ENCODE assay signal across 21 mouse cellular contexts in genomic region chr8:12327187-12327586, GRCm38 (mm10). TPM values are rescaled to one million over a fixed set of nuclear protein-coding genes. Genes with fewer than 3 reads are reported as not detected.
DNase-seq lines count a peak whose midpoint lies in the region; ATAC-seq lines count a peak whose summit lies in the region.
"Had no signal": no experiment of that assay in that cellular context is flagged by ENCODE, and none has a peak within 500 bp of the region (broad histone marks: within the 10 kb centered on the region; RNA-seq: fewer than 3 reads in every experiment).

No protein-coding gene starts in this region.

- no peaks in the 10 kb centered on the region for H3K4me1 ChIP-seq in intestine, embryonic 14.5 days (replicated peaks; ENCODE audit: control insufficient read depth, insufficient read depth, low read length)
- 0 out of 2 replicates have a peak, but pooled peaks cover 5% of the 10 kb centered on the region for H3K4me1 ChIP-seq in intestine, embryonic 15.5 days (replicated peaks)
- H3K4me1 ChIP-seq in hindbrain, embryonic 10.5 days (replicated peaks), result peaks cover 64% of the 10 kb centered on the region
- H3K4me1 ChIP-seq in midbrain, embryonic 12.5 days, result peaks cover 59% of the 10 kb centered on the region

- H3K4me3 ChIP-seq in intestine, embryonic 14.5 days (ENCODE audit: low read depth, low read length), result no peak overlapping the region
- H3K4me3 ChIP-seq in intestine, embryonic 15.5 days (replicated peaks), result no peak overlapping the region
- H3K4me3 ChIP-seq in hindbrain, embryonic 10.5 days, result no peak overlapping the region
- H3K4me3 ChIP-seq in midbrain, embryonic 12.5 days, result 0 out of 2 replicates have a peak overlapping the region, but pooled peaks have one; percentile 9
- H3K4me3 ChIP-seq: erythroblast, embryonic 14.5 days; heart, embryonic 10.5 days had no signal

- ATAC-seq in intestine, embryonic 14.5 days (replicated peaks; ENCODE audit: low FRiP score, low TSS enrichment, low read depth), result 0 out of 2 replicates have a peak, but pooled peaks have one; percentile 40
- ATAC-seq in intestine, embryonic 15.5 days, result no peak
- peak; percentile 55 for ATAC-seq in midbrain, embryonic 12.5 days (ENCODE audit: low FRiP score, low read depth)
- ATAC-seq in granulocyte monocyte progenitor cell, adult 5-6 weeks (replicated peaks; ENCODE audit: poor library complexity, severe bottlenecking), result no peak

- H3K9me3 ChIP-seq in intestine, embryonic 14.5 days (ENCODE audit: control insufficient read depth, low read length), result no peaks in the 10 kb centered on the region
- H3K9me3 ChIP-seq in intestine, embryonic 15.5 days, result no peaks in the 10 kb centered on the region
- no peaks in the 10 kb centered on the region for H3K9me3 ChIP-seq in hindbrain, embryonic 10.5 days
- no peaks in the 10 kb centered on the region for H3K9me3 ChIP-seq in midbrain, embryonic 12.5 days
- H3K9me3 ChIP-seq: heart, embryonic 10.5 days had no signal

- H3K27ac ChIP-seq in intestine, embryonic 14.5 days (ENCODE audit: low read depth), result no peak overlapping the region
- no peak overlapping the region for H3K27ac ChIP-seq in intestine, embryonic 15.5 days
- H3K27ac ChIP-seq in hindbrain, embryonic 10.5 days, result peak overlapping the region; percentile 50
- peak overlapping the region; percentile 61 for H3K27ac ChIP-seq in midbrain, embryonic 12.5 days (replicated peaks)
- H3K27ac ChIP-seq: heart, embryonic 10.5 days; kidney, postnatal 0 days had no signal

- no peak overlapping the region for H3K4me2 ChIP-seq in intestine, embryonic 14.5 days (ENCODE audit: low read length)
- H3K4me2 ChIP-seq in intestine, embryonic 15.5 days (replicated peaks), result no peak overlapping the region
- peak overlapping the region; percentile 28 for H3K4me2 ChIP-seq in midbrain, embryonic 12.5 days (replicated peaks)
- H3K4me2 ChIP-seq: lung, embryonic 14.5 days had no signal

- peaks cover 7% of the 10 kb centered on the region; the same call in 1 of the 2 replicates for H3K27me3 ChIP-seq in intestine, embryonic 14.5 days (replicated peaks; ENCODE audit: control insufficient read depth, insufficient read depth, low read length)
- H3K27me3 ChIP-seq in intestine, embryonic 15.5 days (replicated peaks), result no peaks in the 10 kb centered on the region; the same call in none of the 2 replicates
- peaks cover 97% of the 10 kb centered on the region for H3K27me3 ChIP-seq in hindbrain, embryonic 10.5 days (ENCODE audit: insufficient read depth, poor library complexity, severe bottlenecking)
- peaks cover 93% of the 10 kb centered on the region for H3K27me3 ChIP-seq in midbrain, embryonic 12.5 days

- H3K36me3 ChIP-seq in intestine, embryonic 14.5 days (ENCODE audit: control insufficient read depth, insufficient read depth, low read length), result no peaks in the 10 kb centered on the region
- no peaks in the 10 kb centered on the region for H3K36me3 ChIP-seq in intestine, embryonic 15.5 days
- no peaks in the 10 kb centered on the region for H3K36me3 ChIP-seq in hindbrain, embryonic 10.5 days
- H3K36me3 ChIP-seq in midbrain, embryonic 12.5 days, result no peaks in the 10 kb centered on the region
- H3K36me3 ChIP-seq: heart, embryonic 10.5 days had no signal

- 44% methylated on average over 13 of the region's 13 CpGs for WGBS in intestine, embryonic 14.5 days
- 57% methylated on average over 13 of the region's 13 CpGs for WGBS in intestine, embryonic 15.5 days
- WGBS in hindbrain, embryonic 10.5 days, result 68% methylated on average over 13 of the region's 13 CpGs
- 44% methylated on average over 13 of the region's 13 CpGs for WGBS in midbrain, embryonic 12.5 days

- no peak overlapping the region for H3K9ac ChIP-seq in intestine, embryonic 14.5 days (ENCODE audit: low read length)
- H3K9ac ChIP-seq in intestine, embryonic 15.5 days, result no peak overlapping the region
- no peak overlapping the region for H3K9ac ChIP-seq in midbrain, embryonic 12.5 days (replicated peaks)
- H3K9ac ChIP-seq: lung, embryonic 14.5 days had no signal

- DNase-seq in intestine, embryonic 14.5 days (ENCODE audit: low spot score), result no peak
- no peak for DNase-seq in hindbrain, embryonic 10.5 days (ENCODE audit: low spot score)
- peak; percentile 60 for DNase-seq in retina, embryonic 14.5 days (ENCODE audit: low spot score)
- no peak for DNase-seq in spleen, adult 12 weeks (ENCODE audit: low spot score)
- no peak for DNase-seq in yolk sac, embryonic 10.5 days (ENCODE audit: low spot score)
- DNase-seq: lung, embryonic 14.5 days had no signal

RNA-seq across cellular contexts. Expression of gene A230072I06Rik, which starts 48.6 kb away (rescaled TPM):
- 0.16 TPM in 1 of 2 replicates, not detected in the other for polyA plus RNA-seq in intestine, embryonic 14.5 days (2014; fragmentation: Nextera tagmentation; extraction: Ambion mirVana)
- not detected in 2 replicates for polyA plus RNA-seq in intestine, embryonic 15.5 days (2015; fragmentation: Nextera tagmentation; extraction: Ambion mirVana)
- not detected in 2 replicates for polyA plus RNA-seq in hindbrain, embryonic 10.5 days (2016; fragmentation: Nextera tagmentation; extraction: Ambion mirVana)
- 0.22 TPM in 1 of 2 replicates, not detected in the other for polyA plus RNA-seq in midbrain, embryonic 12.5 days (2016; fragmentation: Nextera tagmentation; extraction: Ambion mirVana)
- total RNA-seq in granulocyte monocyte progenitor cell, adult 5-6 weeks (2014; fragmentation: Nextera tagmentation), result not detected in 2 replicates
- not detected in 2 replicates for total RNA-seq in granulocyte monocyte progenitor cell, adult 5-6 weeks (2017)
- total RNA-seq: adrenal gland, postnatal 4 days; ES-E14; gastrocnemius, adult 18-20 months; hematopoietic stem cell, adult 5-6 weeks; layer of hippocampus, adult 8-10 months; liver, adult 2 months; megakaryocyte, adult 5-6 weeks had no signal
- polyA plus RNA-seq: C2C12; cortical plate, adult 2 months; erythroblast, embryonic 14.5 days; heart, embryonic 10.5 days; kidney, postnatal 0 days; liver, adult 2 months; lung, embryonic 14.5 days had no signal

Comparison
In these comparisons a context has a peak if more than half of its experiments do, and no peak if none do; other contexts are left out.
1. ATAC-seq: peak in intestine, embryonic 14.5 days (single experiment) and midbrain, embryonic 12.5 days (single experiment); none in intestine, embryonic 15.5 days (single experiment) and granulocyte monocyte progenitor cell, adult 5-6 weeks (single experiment).
2. H3K27ac ChIP-seq: peak in hindbrain, embryonic 10.5 days (single experiment) and midbrain, embryonic 12.5 days (single experiment); none in intestine, embryonic 14.5 days (single experiment) and intestine, embryonic 15.5 days (single experiment).